Mouse (Mus musculus) spleen, adult 2 months (tissue): ENCODE data around the gene Taf6l. TPM values are rescaled to one million over a fixed set of nuclear protein-coding genes. Genes with fewer than 3 reads are reported as not detected.

Experiments used
- DNase-seq, 2 experiments: peaks; one replicate each; pipeline versions ENCODE4 v3.0.0 to v3.0.0-alpha.2; 2012 to 2021; ENCODE audit warnings: low spot score in 2 of 2, low read depth in 1 of 2
- H3K27ac ChIP-seq: fragments of 200-500 bp; 2 replicates; pipeline ENCODE4 v1.5.1; 2012; ENCODE audit warnings: low read length, inconsistent platforms; ENCODE audit not compliant: insufficient read depth
- H3K27me3 ChIP-seq: fragments of 200-500 bp; 2 replicates; pipeline ENCODE4 v1.6.1; 2012; ENCODE audit warnings: mild to moderate bottlenecking, moderate library complexity, low read length, inconsistent platforms; ENCODE audit not compliant: control insufficient read depth, insufficient read depth
- H3K36me3 ChIP-seq: fragments of 200-500 bp; 2 replicates; pipeline ENCODE4 v1.6.1; 2012; ENCODE audit warnings: mild to moderate bottlenecking, low read length, inconsistent platforms; ENCODE audit not compliant: control insufficient read depth, insufficient read depth
- H3K4me1 ChIP-seq: fragments of 200-500 bp; 2 replicates; pipeline ENCODE4 v1.6.1; 2011; ENCODE audit warnings: inconsistent platforms; ENCODE audit not compliant: control insufficient read depth, insufficient read depth, insufficient read length
- H3K4me3 ChIP-seq: fragments of 200-500 bp; 2 replicates; pipeline ENCODE4 v1.5.1; 2011; ENCODE audit warnings: mild to moderate bottlenecking, inconsistent platforms; ENCODE audit not compliant: insufficient read depth, insufficient read length; ENCODE audit errors: extremely low read depth
- CTCF ChIP-seq: fragments of 200-500 bp; IDR thresholded peaks from 2 replicates; pipeline ENCODE4 v1.5.1; 2011; ENCODE audit warnings: mild to moderate bottlenecking, inconsistent platforms; ENCODE audit not compliant: insufficient read depth, insufficient read length, insufficient replicate concordance; ENCODE audit errors: extremely low read depth
- POLR2A ChIP-seq: fragments of 200-500 bp; IDR thresholded peaks from 2 replicates; pipeline ENCODE4 v1.6.1; 2011; ENCODE audit warnings: low read depth, low read length, inconsistent platforms
- WGBS: fragments of 180-500 bp; shearing (Covaris S2); methylation state at CpG from one replicate; pipeline ENCODE4 v1.1.7; 2018; 5-methylcytosine and 5-hydroxymethylcytosine counted together
- polyA plus RNA-seq: library from polyadenylated mRNA; depleted of rRNA; stranded (reverse); fragments of >200 nt; gene quantifications from 2 replicates; pipeline ENCODE4 v1.2.3, GENCODE M21; 2012

The Taf6l gene
- polyA plus RNA-seq, 1 experiment, result 11.3 TPM

DNA sequence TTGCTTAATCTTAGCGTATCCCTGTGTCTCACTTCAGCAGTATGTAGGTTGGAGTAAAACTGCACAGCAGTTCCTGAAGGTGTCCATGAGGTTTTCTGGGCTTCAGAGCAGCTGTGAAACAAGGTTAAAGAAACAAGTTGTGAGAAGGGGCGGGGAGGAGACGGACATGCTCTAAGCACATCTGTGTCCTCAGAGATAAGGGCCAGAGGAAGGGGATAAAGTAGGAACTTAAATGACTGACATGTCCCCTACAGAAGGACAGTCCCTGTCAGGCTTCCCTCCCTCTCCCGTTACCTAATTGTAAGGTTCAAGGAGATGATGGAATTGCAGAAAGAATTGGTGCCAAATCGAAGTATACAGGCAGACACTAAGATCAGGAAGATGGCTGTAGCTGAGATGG lies 13.2 kb downstream of the Taf6l start:
- DNase-seq, result no peak
- Histone ChIP-seq H3K4me3 (peak overlapping the region; percentile 16; the same call in 1 of the 2 replicates), H3K27ac (no peak overlapping the region), H3K36me3 (peaks cover 6% of the 10 kb centered on the region), H3K4me1 (peaks cover 11% of the 10 kb centered on the region; the same call in 1 of the 2 replicates), H3K27me3 (no peaks in the 10 kb centered on the region)
- TF ChIP-seq POLR2A (no peak), CTCF (no peak)
- WGBS, result 71% methylated on average over 5 of the region's 5 CpGs

DNA sequence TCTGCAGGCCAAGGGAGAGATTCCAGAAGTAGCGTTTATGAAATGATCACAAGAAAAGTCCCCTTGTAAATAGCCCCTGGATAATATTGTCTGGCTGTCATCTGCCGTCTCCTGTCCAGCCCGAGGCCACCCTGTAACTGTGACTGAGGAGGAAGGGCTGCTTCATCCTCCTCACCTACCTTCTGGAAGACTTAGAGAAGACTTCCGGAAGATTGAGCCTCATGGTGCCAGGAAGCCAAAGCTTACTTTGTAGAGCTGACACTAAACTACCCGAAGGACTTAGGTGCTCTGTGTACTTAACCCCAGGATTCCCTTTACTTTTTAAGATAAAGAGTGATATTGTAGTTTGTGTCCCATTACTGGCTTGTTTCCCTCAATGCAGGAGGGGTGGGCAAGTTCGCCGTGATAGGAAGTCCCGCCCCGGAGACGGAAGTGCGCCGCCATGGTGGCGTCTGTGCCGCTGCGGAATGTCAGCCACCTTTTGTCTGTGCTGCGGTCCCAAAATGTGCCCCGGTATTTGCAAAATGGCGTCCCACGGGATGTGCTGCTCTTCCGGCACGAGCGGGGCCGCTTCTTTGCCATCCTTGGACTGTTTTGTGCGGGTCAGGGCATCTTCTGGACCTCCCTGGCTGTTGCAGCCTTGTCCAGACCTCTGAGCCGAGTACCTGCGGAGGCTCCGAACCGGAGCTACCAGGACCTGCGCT lies 15.5 kb downstream of the Taf6l start, which contains the start of gene Tmem223:
Tmem223 (plus strand) TSS at position 430 of the 704 bp plus-strand sequence.
- Histone ChIP-seq H3K27me3 (no peaks in the 10 kb centered on the region), H3K36me3 (peaks cover 27% of the 10 kb centered on the region), H3K4me3 (peak within 1 kb of the TSS; percentile 87), H3K27ac (peak within 1 kb of the TSS; percentile 92), H3K4me1 (peaks cover 11% of the 10 kb centered on the region; the same call in 1 of the 2 replicates)
- WGBS, result 15% methylated on average over 29 of the region's 29 CpGs
- DNase-seq, result peak; percentile 59 to 77
- peak; percentile 87 for TF ChIP-seq POLR2A
- TF ChIP-seq CTCF, result no peak

DNA sequence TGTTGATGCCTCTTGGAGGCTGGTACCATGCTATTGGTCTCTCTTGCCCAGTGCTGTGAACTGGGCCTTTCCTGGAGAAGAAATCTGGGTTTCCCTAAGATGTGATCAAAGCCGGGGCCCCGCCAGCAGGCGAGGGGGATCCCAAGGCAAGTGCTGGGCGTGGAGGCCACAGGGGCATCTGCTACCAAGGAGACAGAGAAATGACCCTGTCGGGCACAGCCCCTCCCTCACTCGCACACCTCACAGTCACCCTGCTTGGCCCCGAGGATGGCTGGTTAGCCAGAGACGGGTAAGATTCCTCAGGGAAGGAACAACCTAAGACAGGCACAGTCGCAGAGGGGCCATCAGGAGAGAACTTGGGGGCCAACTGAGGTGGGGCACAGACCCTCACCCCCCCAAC lies 20.7 kb downstream of the Taf6l start:
- TF ChIP-seq CTCF (no peak), POLR2A (no peak)
- peaks cover 56% of the 10 kb centered on the region for H3K36me3 ChIP-seq
- WGBS, result 97% methylated on average over 9 of the region's 9 CpGs
- H3K27me3 ChIP-seq, result no peaks in the 10 kb centered on the region
- H3K4me3 ChIP-seq, result no peak overlapping the region
- H3K4me1 ChIP-seq, result no peaks in the 10 kb centered on the region; the same call in 1 of the 2 replicates
- no peak for DNase-seq
- H3K27ac ChIP-seq, result no peak overlapping the region

DNA sequence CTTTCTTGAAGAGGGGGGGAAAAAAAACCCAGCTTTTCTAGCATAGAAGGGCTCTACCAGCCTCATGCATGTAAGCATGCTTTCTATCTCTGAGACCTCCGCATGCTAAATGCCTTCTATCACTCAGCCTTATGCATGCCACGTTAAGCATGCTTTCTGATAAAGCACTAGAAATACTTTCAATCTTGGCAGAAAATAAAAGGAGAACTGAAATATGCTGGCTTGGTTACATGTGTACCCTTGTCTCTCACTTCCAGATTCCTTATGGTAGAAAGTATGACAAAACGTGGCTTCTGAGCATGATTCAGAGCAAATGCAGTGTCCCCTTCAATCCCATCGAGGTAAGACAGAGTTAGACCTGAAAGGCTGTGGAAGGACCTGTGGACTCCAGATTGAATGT lies 22.9 kb downstream of the Taf6l start:
- WGBS, result 55% methylated on average over 4 of the region's 4 CpGs
- no peaks in the 10 kb centered on the region for H3K27me3 ChIP-seq
- H3K36me3 ChIP-seq, result peaks cover 54% of the 10 kb centered on the region
- H3K27ac ChIP-seq, result no peak overlapping the region
- no peak overlapping the region for H3K4me3 ChIP-seq
- no peaks in the 10 kb centered on the region; the same call in 1 of the 2 replicates for H3K4me1 ChIP-seq
- no peak for DNase-seq
- no peak for TF ChIP-seq POLR2A
- no peak for TF ChIP-seq CTCF

DNA sequence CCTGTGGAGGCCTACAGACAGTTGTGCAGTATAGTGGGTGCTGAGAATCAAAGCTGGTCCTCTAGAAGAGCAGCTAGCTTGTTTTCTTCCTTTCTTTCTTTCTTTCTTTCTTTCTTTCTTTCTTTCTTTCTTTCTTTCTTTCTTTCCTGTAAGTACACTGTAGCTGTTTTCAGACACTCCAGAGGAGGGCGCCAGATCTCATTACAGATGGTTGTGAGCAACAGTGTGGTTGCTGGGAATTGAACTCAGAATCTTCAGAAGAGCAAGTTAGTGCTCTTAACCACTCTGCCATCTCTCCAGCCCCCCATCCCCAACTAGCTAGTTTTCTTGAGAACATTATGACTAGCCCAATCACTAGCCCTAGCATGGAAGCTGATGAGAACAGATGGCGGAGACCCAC lies 25.5 kb downstream of the Taf6l start:
- no peak for DNase-seq
- Histone ChIP-seq H3K36me3 (peaks cover 33% of the 10 kb centered on the region), H3K27ac (no peak overlapping the region), H3K27me3 (no peaks in the 10 kb centered on the region), H3K4me3 (no peak overlapping the region), H3K4me1 (peaks cover 9% of the 10 kb centered on the region; the same call in 1 of the 2 replicates)
- 93% methylated on average over 2 of the region's 2 CpGs for WGBS
- no peak for TF ChIP-seq CTCF
- TF ChIP-seq POLR2A, result no peak

DNA sequence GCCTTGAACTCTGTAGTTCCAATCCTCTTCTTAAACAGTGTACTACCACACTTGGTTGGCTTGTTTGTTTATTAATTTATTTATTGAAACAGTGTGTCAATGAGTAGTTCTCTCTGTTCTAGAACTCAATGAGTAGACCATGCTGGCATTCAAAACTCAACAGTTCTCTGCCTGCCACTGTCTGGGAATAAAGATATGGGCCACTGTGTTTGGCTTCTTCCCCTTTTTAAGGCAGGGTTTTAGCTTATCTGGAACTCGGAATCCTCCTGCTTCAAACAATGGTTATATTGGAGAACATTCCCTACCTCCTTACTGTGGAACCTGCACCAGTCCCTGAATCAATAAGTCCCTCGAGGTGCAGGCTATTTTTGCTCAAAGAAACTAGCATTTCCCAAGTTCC lies 27.3 kb downstream of the Taf6l start:
- no peak for TF ChIP-seq POLR2A
- no peak for TF ChIP-seq CTCF
- Histone ChIP-seq H3K4me3 (no peak overlapping the region), H3K27ac (no peak overlapping the region), H3K36me3 (peaks cover 16% of the 10 kb centered on the region), H3K4me1 (peaks cover 12% of the 10 kb centered on the region; the same call in 1 of the 2 replicates), H3K27me3 (no peaks in the 10 kb centered on the region)
- WGBS, result 51% methylated on average over 2 of the region's 2 CpGs
- DNase-seq, result no peak

DNA sequence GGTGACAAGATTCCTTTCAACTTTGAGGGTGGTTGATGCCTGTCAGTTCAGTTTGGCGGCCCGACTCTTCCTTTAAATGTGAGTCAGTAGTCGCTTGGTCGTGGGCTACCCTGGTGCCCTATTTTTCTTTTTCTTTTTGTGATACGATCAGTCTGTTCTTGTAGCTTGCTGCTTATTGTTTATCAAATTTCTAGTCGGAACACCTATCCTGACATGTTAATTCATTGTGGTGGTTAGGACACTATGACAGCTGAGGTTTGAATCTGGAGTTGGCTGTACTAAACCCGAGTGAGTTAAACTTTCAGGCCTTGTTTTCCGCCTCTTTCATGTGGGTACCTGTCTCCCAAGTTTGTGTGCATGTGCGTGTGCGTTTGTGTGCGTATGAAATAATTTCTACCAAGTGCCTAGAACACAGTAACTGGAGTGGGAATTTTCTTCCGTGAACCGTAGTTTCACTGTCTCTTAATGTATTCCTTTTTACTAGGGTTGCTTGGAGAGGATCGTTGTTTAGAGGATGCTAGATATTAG lies 28.7 kb downstream of the Taf6l start:
- no peak for DNase-seq
- H3K36me3 ChIP-seq, result peaks cover 9% of the 10 kb centered on the region
- H3K27ac ChIP-seq, result peak overlapping the region; percentile 92
- H3K27me3 ChIP-seq, result no peaks in the 10 kb centered on the region
- no peak for TF ChIP-seq CTCF
- TF ChIP-seq POLR2A, result no peak
- H3K4me1 ChIP-seq, result peaks cover 12% of the 10 kb centered on the region; the same call in 1 of the 2 replicates
- peak overlapping the region; percentile 91 for H3K4me3 ChIP-seq
- 2% methylated on average over 14 of the region's 14 CpGs for WGBS
